Mouse (Mus musculus) bone marrow, adult 2 months (tissue): ENCODE data around the gene Adamts16. TPM values are rescaled to one million over a fixed set of nuclear protein-coding genes. Genes with fewer than 3 reads are reported as not detected.

Experiments
- H3K27ac ChIP-seq: fragments of 200-500 bp; 2 replicates; pipeline ENCODE4 v1.5.1; 2012; ENCODE audit warnings: low read depth, mild to moderate bottlenecking, control low read depth, inconsistent platforms, low read length; ENCODE audit not compliant: control insufficient read depth, poor library complexity, insufficient read depth
- H3K4me1 ChIP-seq: fragments of 200-500 bp; 2 replicates; pipeline ENCODE4 v1.6.1; 2011; ENCODE audit warnings: low read length; ENCODE audit not compliant: control insufficient read depth, insufficient read depth
- H3K4me3 ChIP-seq: fragments of 200-500 bp; replicated peaks from 2 replicates; pipeline ENCODE3; 2011; ENCODE audit warnings: mild to moderate bottlenecking, low read depth, low read length, control low read depth; ENCODE audit not compliant: control insufficient read depth
- CTCF ChIP-seq: fragments of 200-500 bp; IDR thresholded peaks from 2 replicates; pipeline ENCODE4 v1.5.1; 2011; ENCODE audit warnings: low read length, control low read depth; ENCODE audit not compliant: control insufficient read depth, insufficient read depth
- POLR2A ChIP-seq: fragments of 200-500 bp; IDR thresholded peaks from 2 replicates; pipeline ENCODE4 v1.6.1; 2011; ENCODE audit warnings: low read depth, mild to moderate bottlenecking, control low read depth, low read length, borderline replicate concordance; ENCODE audit not compliant: control insufficient read depth
- WGBS: fragments of 180-500 bp; shearing (Covaris S2); methylation state at CpG from one replicate; pipeline ENCODE4 v1.1.7; 2018; 5-methylcytosine and 5-hydroxymethylcytosine counted together
- polyA plus RNA-seq: library from polyadenylated mRNA; stranded (reverse); fragments of >200 nt; gene quantifications from 2 replicates; pipeline ENCODE4 v1.2.4, GENCODE M21; 2011; ENCODE audit warnings: low replicate concordance; ENCODE audit not compliant: missing spikeins, insufficient read depth, insufficient read length

The Adamts16 gene
- polyA plus RNA-seq, 1 experiment, result not detected

GRCm38 (mm10) chr13:70724635-70725034 is 117.0 kb downstream of the Adamts16 start:
- TF ChIP-seq CTCF (no peak), POLR2A (no peak)
- Histone ChIP-seq H3K4me1 (no peaks in the 10 kb centered on the region), H3K4me3 (no peak overlapping the region), H3K27ac (no peak overlapping the region)
- WGBS, result 63% methylated on average over 3 of the region's 3 CpGs

- TF ChIP-seq POLR2A, result no peak
- TF ChIP-seq CTCF, result no peak
- Histone ChIP-seq H3K4me1 (no peaks in the 10 kb centered on the region), H3K27ac (no peak overlapping the region), H3K4me3 (no peak overlapping the region)
- WGBS, result 47% methylated on average over 2 of the region's 2 CpGs
These were observed 117.4 kb downstream of the Adamts16 start for GRCm38 (mm10) chr13:70724108-70724622.

- H3K27ac ChIP-seq, result no peak overlapping the region
- TF ChIP-seq POLR2A (no peak), CTCF (no peak)
- no peaks in the 10 kb centered on the region for H3K4me1 ChIP-seq
- H3K4me3 ChIP-seq, result no peak overlapping the region
- 52% methylated on average over 1 of the region's 1 CpGs for WGBS
These were observed 121.6 kb downstream of the Adamts16 start for GRCm38 (mm10) chr13:70719994-70720393.

- 71% methylated on average over 2 of the region's 2 CpGs for WGBS
- no peak overlapping the region for H3K4me3 ChIP-seq
- TF ChIP-seq CTCF (no peak), POLR2A (no peak)
- no peak overlapping the region for H3K27ac ChIP-seq
- no peaks in the 10 kb centered on the region for H3K4me1 ChIP-seq
These were observed 122.8 kb downstream of the Adamts16 start for GRCm38 (mm10) chr13:70718814-70719213.

GRCm38 (mm10) chr13:70716022-70716421 is 125.6 kb downstream of the Adamts16 start:
- no peak for TF ChIP-seq POLR2A
- no peaks in the 10 kb centered on the region for H3K4me1 ChIP-seq
- no peak overlapping the region for H3K27ac ChIP-seq
- 52% methylated on average over 5 of the region's 5 CpGs for WGBS
- no peak overlapping the region for H3K4me3 ChIP-seq

GRCm38 (mm10) chr13:70714081-70714775 is 127.4 kb downstream of the Adamts16 start:
- H3K27ac ChIP-seq, result no peak overlapping the region
- no peaks in the 10 kb centered on the region for H3K4me1 ChIP-seq
- TF ChIP-seq CTCF, result no peak
- no peak for TF ChIP-seq POLR2A
- whole genome bisulfite sequencing, result 81% methylated on average over 7 of the region's 7 CpGs
- no peak overlapping the region for H3K4me3 ChIP-seq

GRCm38 (mm10) chr13:70713331-70713730 is 128.3 kb downstream of the Adamts16 start:
- no peak overlapping the region for H3K27ac ChIP-seq
- WGBS, result 63% methylated on average over 5 of the region's 5 CpGs
- no peaks in the 10 kb centered on the region for H3K4me1 ChIP-seq
- TF ChIP-seq CTCF, result no peak
- no peak for TF ChIP-seq POLR2A
- H3K4me3 ChIP-seq, result no peak overlapping the region

GRCm38 (mm10) chr13:70707158-70707854 is 134.3 kb downstream of the Adamts16 start:
- Histone ChIP-seq H3K4me1 (no peaks in the 10 kb centered on the region), H3K4me3 (no peak overlapping the region), H3K27ac (no peak overlapping the region)
- TF ChIP-seq POLR2A (no peak), CTCF (no peak)
- 77% methylated on average over 5 of the region's 5 CpGs for WGBS

GRCm38 (mm10) chr13:70702904-70703303 is 138.7 kb downstream of the Adamts16 start:
- no peak for TF ChIP-seq POLR2A
- TF ChIP-seq CTCF, result no peak
- no peak overlapping the region for H3K4me3 ChIP-seq
- H3K27ac ChIP-seq, result no peak overlapping the region
- no peaks in the 10 kb centered on the region for H3K4me1 ChIP-seq
- 20% methylated on average over 4 of the region's 4 CpGs for WGBS
